Mouse (Mus musculus): ENCODE measurements around the gene Sec63. TPM values are rescaled to one million over a fixed set of nuclear protein-coding genes. Genes with fewer than 3 reads are reported as not detected.
A peak's percentile ranks its signal among the peaks of the same experiment; 100 is the strongest.

Gene Sec63
- polyA plus RNA-seq, 2 experiments from 2014 or later, result 17.8 to 19.4 TPM

GRCm38 (mm10) chr10:42830409-42830808 lies 69.1 kb downstream of the Sec63 start:
- ATAC-seq, result no peak

- ATAC-seq, result peak; percentile 68
Observed at GRCm38 (mm10) chr10:42832677-42833076, 71.4 kb downstream of the Sec63 start.

- no peak for ATAC-seq
Observed at GRCm38 (mm10) chr10:42833871-42834727, 72.8 kb downstream of the Sec63 start.

- ATAC-seq, result no peak
Observed at GRCm38 (mm10) chr10:42838106-42838505, 76.8 kb downstream of the Sec63 start.

- ATAC-seq, result peak; percentile 84
Observed at GRCm38 (mm10) chr10:42838736-42839135, 77.4 kb downstream of the Sec63 start.

- no peak for ATAC-seq
Observed at GRCm38 (mm10) chr10:42840036-42840435, 78.7 kb downstream of the Sec63 start.

- ATAC-seq, result no peak
Observed at GRCm38 (mm10) chr10:42841531-42842195, 80.4 kb downstream of the Sec63 start.

GRCm38 (mm10) chr10:42842358-42842757 lies 81.1 kb downstream of the Sec63 start:
- ATAC-seq, result peak; percentile 25

GRCm38 (mm10) chr10:42843416-42843815 lies 82.1 kb downstream of the Sec63 start:
- ATAC-seq, result no peak

GRCm38 (mm10) chr10:42845480-42845879 lies 84.2 kb downstream of the Sec63 start:
- no peak for ATAC-seq

- ATAC-seq, result peak; percentile 14
Observed at GRCm38 (mm10) chr10:42848179-42849080, 87.1 kb downstream of the Sec63 start.

GRCm38 (mm10) chr10:42849081-42849400 lies 87.7 kb downstream of the Sec63 start:
- peak; percentile 79 for ATAC-seq

GRCm38 (mm10) chr10:42854838-42855237 lies 93.5 kb downstream of the Sec63 start:
- ATAC-seq, result no peak

- ATAC-seq, result no peak
Observed at GRCm38 (mm10) chr10:42855250-42855649, 94.0 kb downstream of the Sec63 start.

GRCm38 (mm10) chr10:42856574-42856973 lies 95.3 kb downstream of the Sec63 start:
- ATAC-seq, result no peak

GRCm38 (mm10) chr10:42857021-42857420 lies 95.7 kb downstream of the Sec63 start:
- ATAC-seq, result no peak

GRCm38 (mm10) chr10:42859781-42860158 lies 98.5 kb downstream of the Sec63 start:
- ATAC-seq, result no peak

GRCm38 (mm10) chr10:42860159-42860911 lies 99.0 kb downstream of the Sec63 start, which contains the start of gene Scml4:
TSS of gene Scml4 (plus strand) at chr10:42860370.
- ATAC-seq, result peak; percentile 72

- ATAC-seq, result peak; percentile 3
Observed at GRCm38 (mm10) chr10:42861446-42861845, 100.2 kb downstream of the Sec63 start.

- ATAC-seq, result peak; percentile 66
Observed at GRCm38 (mm10) chr10:42862102-42862740, 100.9 kb downstream of the Sec63 start.

GRCm38 (mm10) chr10:42862806-42863205 lies 101.5 kb downstream of the Sec63 start:
- ATAC-seq, result no peak
